Mouse (Mus musculus): Measurements from ENCODE around the gene Krt10. TPM values are rescaled to one million over a fixed set of nuclear protein-coding genes. Genes with fewer than 3 reads are reported as not detected.

The Krt10 gene
- total RNA-seq, 2 experiments from 2014 or later: 7.5 TPM; not detected in 1

- ATAC-seq (replicated peaks; ENCODE audit: poor library complexity, severe bottlenecking): peak; percentile 82
Measured at GRCm38 (mm10) chr11:99379568-99379967, 9.6 kb downstream of the Krt10 start.

GRCm38 (mm10) chr11:99374803-99375202 lies 14.4 kb downstream of the Krt10 start, which contains the start of gene Krt28:
Gene Krt28, minus strand, starts transcription at chr11:99374903.
- ATAC-seq (replicated peaks; ENCODE audit: poor library complexity, severe bottlenecking): no peak

GRCm38 (mm10) chr11:99369853-99370451 lies 19.2 kb downstream of the Krt10 start:
- peak; percentile 86 for ATAC-seq (replicated peaks; ENCODE audit: poor library complexity, severe bottlenecking)

DNA sequence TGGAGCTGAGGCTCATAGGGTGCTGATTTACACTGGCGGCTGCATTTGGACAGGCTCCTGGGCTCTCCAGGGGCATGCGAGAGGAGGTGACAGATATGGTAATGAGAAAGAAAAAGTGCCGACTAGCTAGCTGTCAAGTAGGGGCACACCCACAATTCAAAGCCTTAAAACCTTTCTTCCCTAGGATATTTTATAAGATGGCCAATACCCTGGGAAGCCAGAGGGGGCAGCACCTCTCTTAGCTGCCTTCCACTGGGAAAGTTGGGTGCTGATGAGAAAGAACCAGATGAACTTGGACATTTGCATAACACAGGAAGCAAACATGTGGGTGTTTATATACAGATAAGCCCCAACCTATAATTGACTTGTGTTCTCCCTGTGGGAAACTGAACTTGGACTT lies 19.9 kb downstream of the Krt10 start:
- ATAC-seq (replicated peaks; ENCODE audit: poor library complexity, severe bottlenecking): no peak

DNA sequence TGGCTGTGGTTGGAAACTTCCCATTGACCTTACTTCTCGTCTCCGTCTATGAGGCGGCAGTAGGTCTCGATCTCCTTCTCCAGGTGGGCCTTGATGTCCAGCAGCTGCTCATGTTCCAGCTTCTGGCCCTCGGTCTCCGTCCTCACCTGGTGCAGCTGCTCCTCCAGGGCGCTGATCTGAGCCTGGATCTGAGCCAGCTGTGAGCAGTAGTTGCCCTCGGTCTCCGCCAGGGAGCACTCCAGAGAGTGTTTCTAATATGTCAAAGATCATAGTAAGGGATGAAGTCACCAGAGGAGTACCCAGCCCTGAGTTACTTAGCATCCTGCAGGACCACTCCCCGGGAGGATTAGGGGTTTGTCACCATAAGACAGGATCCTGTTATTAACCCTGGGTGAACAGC lies 22.4 kb downstream of the Krt10 start:
- ATAC-seq (replicated peaks; ENCODE audit: poor library complexity, severe bottlenecking): 0 out of 2 replicates have a peak, but pooled peaks have one; percentile 25

GRCm38 (mm10) chr11:99364412-99364811 lies 24.8 kb downstream of the Krt10 start:
- peak; percentile 44; the same call in 1 of the 2 replicates for ATAC-seq (replicated peaks; ENCODE audit: poor library complexity, severe bottlenecking)

- ATAC-seq (replicated peaks; ENCODE audit: poor library complexity, severe bottlenecking): no peak
Measured at GRCm38 (mm10) chr11:99361423-99361822, 27.7 kb downstream of the Krt10 start.

DNA sequence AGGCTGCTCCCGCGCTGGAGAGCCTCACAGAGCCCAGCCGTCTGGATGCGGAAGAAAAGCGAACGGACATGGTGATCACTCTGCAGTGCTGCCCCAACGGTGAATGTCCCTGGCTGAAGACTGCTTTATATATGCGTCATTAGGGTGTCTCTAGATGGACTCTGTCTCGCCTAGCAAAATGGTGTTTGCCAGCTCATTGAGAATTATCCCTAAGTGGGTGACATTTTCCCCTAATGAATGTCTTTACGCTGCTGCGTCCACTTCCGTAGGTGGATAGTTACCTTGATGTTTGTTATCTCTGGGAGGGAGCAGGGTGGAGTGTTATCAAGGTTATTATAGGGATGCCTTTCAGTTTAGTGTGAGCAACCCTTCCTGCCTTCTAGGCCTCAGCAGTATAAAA lies 38.2 kb downstream of the Krt10 start, which contains the start of gene Krt27:
TSS of gene Krt27 (minus strand) at position 101 of the 400 bp plus-strand sequence.
- ATAC-seq (replicated peaks; ENCODE audit: poor library complexity, severe bottlenecking): no peak

GRCm38 (mm10) chr11:99339299-99339847 lies 49.8 kb downstream of the Krt10 start:
- ATAC-seq (replicated peaks; ENCODE audit: poor library complexity, severe bottlenecking): no peak

GRCm38 (mm10) chr11:99337866-99338265 lies 51.3 kb downstream of the Krt10 start, which contains the start of gene Krt26:
Gene Krt26, minus strand, starts transcription at chr11:99337966.
- no peak for ATAC-seq (replicated peaks; ENCODE audit: poor library complexity, severe bottlenecking)

Other genes starting within 250 kb of the Krt10 start
- not detected in 2 replicates for gene Ccr7, start 234.3 kb downstream of the Krt10 start, total RNA-seq (2014; fragmentation: Nextera tagmentation)
- 0.34 TPM in 1 of 2 replicates, not detected in the other for gene Ccr7, start 234.3 kb downstream of the Krt10 start, total RNA-seq (2017)
- gene Smarce1, start 158.3 kb downstream of the Krt10 start, total RNA-seq (2014; fragmentation: Nextera tagmentation): 91.7 and 118 TPM in 2 replicates
- gene Smarce1, start 158.3 kb downstream of the Krt10 start, total RNA-seq (2017): 256 and 293 TPM in 2 replicates
- gene Krt222, start 145.3 kb downstream of the Krt10 start, total RNA-seq (2014; fragmentation: Nextera tagmentation): not detected in 2 replicates
- not detected in 2 replicates for gene Krt222, start 145.3 kb downstream of the Krt10 start, total RNA-seq (2017)
- not detected in 2 replicates for gene Krt24, start 104.1 kb downstream of the Krt10 start, total RNA-seq (2014; fragmentation: Nextera tagmentation)
- gene Krt24, start 104.1 kb downstream of the Krt10 start, total RNA-seq (2017): not detected in 2 replicates
- not detected in 2 replicates for gene Krt25, start 66.4 kb downstream of the Krt10 start, total RNA-seq (2014; fragmentation: Nextera tagmentation)
- gene Krt25, start 66.4 kb downstream of the Krt10 start, total RNA-seq (2017): not detected in 2 replicates
- gene Krt26, start 51.4 kb downstream of the Krt10 start, total RNA-seq (2014; fragmentation: Nextera tagmentation): not detected in 2 replicates
- gene Krt26, start 51.4 kb downstream of the Krt10 start, total RNA-seq (2017): not detected in 2 replicates
- gene Krt27, start 38.3 kb downstream of the Krt10 start, total RNA-seq (2014; fragmentation: Nextera tagmentation): not detected in 2 replicates
- gene Krt27, start 38.3 kb downstream of the Krt10 start, total RNA-seq (2017): not detected in 2 replicates
- gene Krt28, start 14.5 kb downstream of the Krt10 start, total RNA-seq (2014; fragmentation: Nextera tagmentation): not detected in 2 replicates
- gene Krt28, start 14.5 kb downstream of the Krt10 start, total RNA-seq (2017): not detected in 2 replicates
- gene Krt12, start 32.9 kb upstream of the Krt10 start, total RNA-seq (2014; fragmentation: Nextera tagmentation): not detected in 2 replicates
- gene Krt12, start 32.9 kb upstream of the Krt10 start, total RNA-seq (2017): not detected in 2 replicates
- gene Krt20, start 48.8 kb upstream of the Krt10 start, total RNA-seq (2014; fragmentation: Nextera tagmentation): not detected in 2 replicates
- gene Krt20, start 48.8 kb upstream of the Krt10 start, total RNA-seq (2017): not detected in 2 replicates
- not detected in 2 replicates for gene Krt23, start 103.8 kb upstream of the Krt10 start, total RNA-seq (2014; fragmentation: Nextera tagmentation)
- not detected in 2 replicates for gene Krt23, start 103.8 kb upstream of the Krt10 start, total RNA-seq (2017)
- gene Krt39, start 132.0 kb upstream of the Krt10 start, total RNA-seq (2014; fragmentation: Nextera tagmentation): not detected in 2 replicates
- not detected in 2 replicates for gene Krt39, start 132.0 kb upstream of the Krt10 start, total RNA-seq (2017)
- gene Krt40, start 153.8 kb upstream of the Krt10 start, total RNA-seq (2014; fragmentation: Nextera tagmentation): not detected in 2 replicates
- gene Krt40, start 153.8 kb upstream of the Krt10 start, total RNA-seq (2017): not detected in 2 replicates
- not detected in 2 replicates for gene Krtap3-3, start 161.5 kb upstream of the Krt10 start, total RNA-seq (2014; fragmentation: Nextera tagmentation)
- gene Krtap3-3, start 161.5 kb upstream of the Krt10 start, total RNA-seq (2017): not detected in 2 replicates
- not detected in 2 replicates for gene Krtap3-2, start 167.5 kb upstream of the Krt10 start, total RNA-seq (2014; fragmentation: Nextera tagmentation)
- not detected in 2 replicates for gene Krtap3-2, start 167.5 kb upstream of the Krt10 start, total RNA-seq (2017)
- not detected in 2 replicates for gene Gm11939, start 170.1 kb upstream of the Krt10 start, total RNA-seq (2014; fragmentation: Nextera tagmentation)
- gene Gm11939, start 170.1 kb upstream of the Krt10 start, total RNA-seq (2017): not detected in 2 replicates
- gene Krtap3-1, start 177.3 kb upstream of the Krt10 start, total RNA-seq (2014; fragmentation: Nextera tagmentation): not detected in 2 replicates
- gene Krtap3-1, start 177.3 kb upstream of the Krt10 start, total RNA-seq (2017): not detected in 2 replicates
- gene Krtap1-5, start 191.7 kb upstream of the Krt10 start, total RNA-seq (2014; fragmentation: Nextera tagmentation): not detected in 2 replicates
- not detected in 2 replicates for gene Krtap1-5, start 191.7 kb upstream of the Krt10 start, total RNA-seq (2017)
- gene Krtap1-4, start 194.3 kb upstream of the Krt10 start, total RNA-seq (2014; fragmentation: Nextera tagmentation): not detected in 2 replicates
- gene Krtap1-4, start 194.3 kb upstream of the Krt10 start, total RNA-seq (2017): not detected in 2 replicates
- not detected in 2 replicates for gene Krtap1-3, start 202.0 kb upstream of the Krt10 start, total RNA-seq (2014; fragmentation: Nextera tagmentation)
- not detected in 2 replicates for gene Krtap1-3, start 202.0 kb upstream of the Krt10 start, total RNA-seq (2017)
- not detected in 2 replicates for gene Krtap9-3, start 208.7 kb upstream of the Krt10 start, total RNA-seq (2014; fragmentation: Nextera tagmentation)
- not detected in 2 replicates for gene Krtap9-3, start 208.7 kb upstream of the Krt10 start, total RNA-seq (2017)
- gene Gm11938, start 213.9 kb upstream of the Krt10 start, total RNA-seq (2014; fragmentation: Nextera tagmentation): not detected in 2 replicates
- gene Gm11938, start 213.9 kb upstream of the Krt10 start, total RNA-seq (2017): not detected in 2 replicates
- not detected in 2 replicates for gene Gm11937, start 220.8 kb upstream of the Krt10 start, total RNA-seq (2014; fragmentation: Nextera tagmentation)
- not detected in 2 replicates for gene Gm11937, start 220.8 kb upstream of the Krt10 start, total RNA-seq (2017)
- gene Krtap2-4, start 225.5 kb upstream of the Krt10 start, total RNA-seq (2014; fragmentation: Nextera tagmentation): not detected in 2 replicates
- gene Krtap2-4, start 225.5 kb upstream of the Krt10 start, total RNA-seq (2017): not detected in 2 replicates
- gene Gm11562, start 231.1 kb upstream of the Krt10 start, total RNA-seq (2014; fragmentation: Nextera tagmentation): not detected in 2 replicates
- gene Gm11562, start 231.1 kb upstream of the Krt10 start, total RNA-seq (2017): not detected in 2 replicates
- not detected in 2 replicates for gene Krtap4-1, start 238.9 kb upstream of the Krt10 start, total RNA-seq (2014; fragmentation: Nextera tagmentation)
- not detected in 2 replicates for gene Krtap4-1, start 238.9 kb upstream of the Krt10 start, total RNA-seq (2017)
- gene Krtap4-2, start 245.7 kb upstream of the Krt10 start, total RNA-seq (2014; fragmentation: Nextera tagmentation): not detected in 2 replicates
- gene Krtap4-2, start 245.7 kb upstream of the Krt10 start, total RNA-seq (2017): not detected in 2 replicates